Mouse (Mus musculus) embryonic facial prominence, embryonic 14.5 days (tissue): ENCODE data around the gene Nup214. TPM values are rescaled to one million over a fixed set of nuclear protein-coding genes. Genes with fewer than 3 reads are reported as not detected.

ENCODE experiments used
- microRNA-seq: library from miRNA; unstranded; fragments of <30 nt; microRNA quantifications from one replicate; pipeline ENCODE4, GENCODE M21; 2016; ENCODE audit warnings: borderline number of aligned reads
- polyA plus RNA-seq: library from polyadenylated mRNA; unstranded; fragments of >200 nt; fragmentation: Nextera tagmentation; extraction: Ambion mirVana; gene quantifications from 2 replicates; pipeline ENCODE4 v1.2.1, GENCODE M21; 2014

The Nup214 gene
- polyA plus RNA-seq, 1 experiment from 2014 or later: 66.4 TPM

Small RNA genes lying within 50 kb of the gene (microRNA-seq; reads per million reads assigned to microRNA genes)
- gene Mir7674: not detected

Other genes with a start within 250 kb of the Nup214 start
- gene Qrfp, start 163.9 kb upstream of the Nup214 start, polyA plus RNA-seq: 0.10 and 0.22 TPM in 2 replicates
- 0.19 and 0.29 TPM in 2 replicates for gene Fibcd1, start 128.4 kb upstream of the Nup214 start, polyA plus RNA-seq
- gene Lamc3, start 87.1 kb upstream of the Nup214 start, polyA plus RNA-seq: 2.0 and 2.2 TPM in 2 replicates
- gene Aif1l, start 24.3 kb upstream of the Nup214 start, polyA plus RNA-seq: 31.2 and 33.9 TPM in 2 replicates
- 8.2 and 8.9 TPM in 2 replicates for gene Fam78a, start 110.4 kb downstream of the Nup214 start, polyA plus RNA-seq
- 11.7 and 13.0 TPM in 2 replicates for gene Plpp7, start 121.1 kb downstream of the Nup214 start, polyA plus RNA-seq
- gene Prrc2b, start 176.6 kb downstream of the Nup214 start, polyA plus RNA-seq: 63.0 and 66.0 TPM in 2 replicates